Comparison of ENCODE assay signal across 8 mouse cellular contexts in the genomic region with DNA sequence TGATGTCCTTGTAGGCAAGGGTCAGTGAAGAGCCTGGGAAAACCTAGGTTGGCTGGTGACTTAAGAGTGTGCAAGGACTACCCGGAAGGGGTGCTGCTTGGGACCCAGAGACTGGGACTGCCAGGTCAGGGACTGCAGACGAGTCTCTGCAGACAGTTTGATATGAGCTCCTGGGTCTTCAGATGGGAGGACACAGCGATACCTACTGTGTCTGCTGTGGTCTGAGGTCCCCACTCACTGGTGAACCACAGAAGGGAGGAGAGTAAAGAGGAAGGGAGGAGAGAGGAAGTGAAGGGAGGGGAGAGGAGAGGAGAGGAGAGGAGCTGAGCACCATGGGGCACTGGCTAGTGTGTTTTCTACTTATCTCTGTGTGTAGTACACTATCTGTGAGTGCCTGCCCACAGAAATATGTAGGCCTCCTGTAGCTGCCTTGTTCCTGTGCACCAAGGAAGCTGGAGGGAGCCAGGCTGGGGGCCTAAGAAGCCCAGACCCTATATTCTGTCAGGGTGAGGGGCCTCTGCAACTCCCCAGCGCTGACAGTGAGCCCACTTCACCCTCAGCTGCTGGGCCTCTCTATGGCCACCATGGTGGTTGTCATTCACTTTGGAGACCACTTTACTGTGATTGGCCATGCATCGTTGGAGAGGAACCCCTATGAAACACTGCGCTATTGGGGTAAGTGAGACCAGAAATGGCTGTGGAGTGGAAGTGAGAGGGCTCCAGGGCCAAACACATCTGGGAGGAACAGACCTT. TPM values are rescaled to one million over a fixed set of nuclear protein-coding genes. Genes with fewer than 3 reads are reported as not detected.
DNase-seq lines count a peak whose midpoint lies in the region; ATAC-seq and TF ChIP-seq lines count a peak whose summit lies in the region.
"Had no signal": no experiment of that assay in that cellular context is flagged by ENCODE, and none has a peak within 500 bp of the region (broad histone marks: within the 10 kb centered on the region; RNA-seq: fewer than 3 reads in every experiment).

No protein-coding gene starts in this region.

- H3K4me2 ChIP-seq in lung, postnatal 0 days (replicated peaks; ENCODE audit: low read depth, low read length) = peak overlapping the region; percentile 19; the same call in 1 of the 2 replicates
- H3K4me2 ChIP-seq: forebrain, embryonic 12.5 days had no signal

- 75% methylated on average over 6 of the region's 6 CpGs for WGBS in lung, postnatal 0 days
- WGBS in macrophage (ENCODE audit: missing documents) = 16% methylated on average over 6 of the region's 6 CpGs

- no peak for TF ChIP-seq CTCF in lung, postnatal 0 days (IDR thresholded peaks at IDR 0.05)

- H3K27ac ChIP-seq in lung, postnatal 0 days (ENCODE audit: low read length) = peak overlapping the region; percentile 75
- peak overlapping the region; percentile 83 for H3K27ac ChIP-seq in macrophage
- H3K27ac ChIP-seq: forebrain, embryonic 12.5 days had no signal

- H3K36me3 ChIP-seq in lung, postnatal 0 days (ENCODE audit: insufficient read depth, low read length) = no peaks in the 10 kb centered on the region
- H3K36me3 ChIP-seq in macrophage (ENCODE audit: inconsistent target) = no peaks in the 10 kb centered on the region
- H3K36me3 ChIP-seq: forebrain, embryonic 12.5 days had no signal

- no peaks in the 10 kb centered on the region for H3K9me3 ChIP-seq in lung, postnatal 0 days (ENCODE audit: low read length)
- H3K9me3 ChIP-seq: forebrain, embryonic 12.5 days had no signal

- no peak for TF ChIP-seq EP300 in lung, postnatal 0 days (IDR thresholded peaks at IDR 0.05)

- no peak for ATAC-seq in lung, postnatal 0 days
- peak; percentile 40 for ATAC-seq in common myeloid progenitor, adult 5-6 weeks (replicated peaks; ENCODE audit: low read depth, poor library complexity, severe bottlenecking)

- DNase-seq in lung, postnatal 0 days (ENCODE audit: low spot score) = peak; percentile 25
- no peak for DNase-seq in lung, postnatal 14 days
- DNase-seq in thymus, postnatal 36 days = peak; percentile 55 to 57
- DNase-seq in gastrocnemius, postnatal 10 days = no peak
- no peak for DNase-seq in cerebellum, adult 9-11 months

- H3K4me1 ChIP-seq in lung, postnatal 0 days (ENCODE audit: insufficient read depth, low read depth, low read length) = peaks cover 22% of the 10 kb centered on the region; the same call in 1 of the 2 replicates

- H3K4me3 ChIP-seq in lung, postnatal 0 days (ENCODE audit: low read depth, low read length) = no peak overlapping the region
- peak overlapping the region; percentile 53 for H3K4me3 ChIP-seq in macrophage (ENCODE audit: inconsistent target)
- H3K4me3 ChIP-seq: forebrain, embryonic 12.5 days had no signal

- no peaks in the 10 kb centered on the region for H3K27me3 ChIP-seq in lung, postnatal 0 days (replicated peaks; ENCODE audit: insufficient read depth, low read length)
- H3K27me3 ChIP-seq: forebrain, embryonic 12.5 days had no signal

- peak overlapping the region; percentile 26; the same call in 1 of the 2 replicates for H3K9ac ChIP-seq in lung, postnatal 0 days (replicated peaks; ENCODE audit: low read depth)
- H3K9ac ChIP-seq: forebrain, embryonic 12.5 days had no signal

- H3K79me2 ChIP-seq in macrophage (ENCODE audit: inconsistent target) = peaks cover 19% of the 10 kb centered on the region

RNA-seq across cellular contexts. Expression of a gene that starts 0.7 kb away (rescaled TPM):
- 6.1 and 7.8 TPM in 2 replicates for polyA plus RNA-seq in lung, postnatal 0 days (2015; fragmentation: Nextera tagmentation; extraction: Ambion mirVana)
- 115 and 119 TPM in 2 replicates for total RNA-seq in common myeloid progenitor, adult 5-6 weeks (2017)
- 10 to 100 TPM in 22 of 26 experiments, 1 to 10 TPM in 4; 3.4 to 54.6 (median 29.8) TPM for total RNA-seq in macrophage (2018; cell fraction: chromatin; rRNA removed)
- total RNA-seq in macrophage (2018; cell fraction: cytosol; rRNA removed) = 10 to 100 TPM; 10.3 to 29.2 (median 21.3) TPM
- total RNA-seq in macrophage (2018; cell fraction: nucleus; rRNA removed) = 10 to 100 TPM in 24 of 26 experiments, 1 to 10 TPM in 2; 8.3 to 55.5 (median 26.9) TPM
- 12.2 to 22.1 TPM (median 14.6 TPM) in 3 replicates for polyA plus RNA-seq in macrophage (2018)
- under 1 TPM; 0.16 to 0.90 TPM for total RNA-seq in gastrocnemius, postnatal 10 days (2021)

RNA-seq across cellular contexts. Expression of a gene that starts 36.5 kb away (rescaled TPM):
- polyA plus RNA-seq in lung, postnatal 0 days (2015; fragmentation: Nextera tagmentation; extraction: Ambion mirVana) = 0.90 and 1.3 TPM in 2 replicates
- total RNA-seq in common myeloid progenitor, adult 5-6 weeks (2017) = 0.27 TPM in 1 of 2 replicates, not detected in the other
- total RNA-seq in macrophage (2018; cell fraction: chromatin; rRNA removed) = under 1 TPM in 4 of 26 experiments, not detected in 22; 0.41 to 0.92 (median 0.68) TPM
- 1 to 10 TPM in 1 of 26 experiments, under 1 TPM in 25; 0.06 to 1.0 (median 0.48) TPM for total RNA-seq in macrophage (2018; cell fraction: cytosol; rRNA removed)
- total RNA-seq in macrophage (2018; cell fraction: nucleus; rRNA removed) = 1 to 10 TPM in 3 of 26 experiments, under 1 TPM in 7, not detected in 16; 0.33 to 1.3 (median 0.52) TPM
- 0.18 to 1.9 TPM (median 0.23 TPM) in 3 replicates for polyA plus RNA-seq in macrophage (2018)
- not detected for total RNA-seq in gastrocnemius, postnatal 10 days (2021)

RNA-seq across cellular contexts. Expression of a gene that starts 47.0 kb away (rescaled TPM):
- 724 and 747 TPM in 2 replicates for polyA plus RNA-seq in lung, postnatal 0 days (2015; fragmentation: Nextera tagmentation; extraction: Ambion mirVana)
- 187 and 210 TPM in 2 replicates for total RNA-seq in common myeloid progenitor, adult 5-6 weeks (2017)
- total RNA-seq in macrophage (2018; cell fraction: chromatin; rRNA removed) = 100 to 1,000 TPM in 1 of 26 experiments, 10 to 100 TPM in 25; 16.9 to 122 (median 35.5) TPM
- total RNA-seq in macrophage (2018; cell fraction: cytosol; rRNA removed) = 100 to 1,000 TPM; 101 to 168 (median 133) TPM
- total RNA-seq in macrophage (2018; cell fraction: nucleus; rRNA removed) = 100 to 1,000 TPM in 16 of 26 experiments, 10 to 100 TPM in 10; 64.2 to 209 (median 121) TPM
- polyA plus RNA-seq in macrophage (2018) = 105 to 150 TPM (median 143 TPM) in 3 replicates
- total RNA-seq in gastrocnemius, postnatal 10 days (2021) = 100 to 1,000 TPM; 236 to 268 TPM

Comparison
In these comparisons a context has a peak if more than half of its experiments do, and no peak if none do; other contexts are left out.
1. DNase-seq: peak in lung, postnatal 0 days (single experiment) and thymus, postnatal 36 days (2 of 2); none in lung, postnatal 14 days (single experiment), gastrocnemius, postnatal 10 days (single experiment) and cerebellum, adult 9-11 months (single experiment).
2. RNA of a gene that starts 0.7 kb away (total RNA-seq): 115 to 119 TPM in common myeloid progenitor, adult 5-6 weeks; 0.16 to 0.90 TPM in gastrocnemius, postnatal 10 days; every median in the first group is over 10 times any median in the second.